ENCODE assay signal across 15 mouse cellular contexts in the genomic region with DNA sequence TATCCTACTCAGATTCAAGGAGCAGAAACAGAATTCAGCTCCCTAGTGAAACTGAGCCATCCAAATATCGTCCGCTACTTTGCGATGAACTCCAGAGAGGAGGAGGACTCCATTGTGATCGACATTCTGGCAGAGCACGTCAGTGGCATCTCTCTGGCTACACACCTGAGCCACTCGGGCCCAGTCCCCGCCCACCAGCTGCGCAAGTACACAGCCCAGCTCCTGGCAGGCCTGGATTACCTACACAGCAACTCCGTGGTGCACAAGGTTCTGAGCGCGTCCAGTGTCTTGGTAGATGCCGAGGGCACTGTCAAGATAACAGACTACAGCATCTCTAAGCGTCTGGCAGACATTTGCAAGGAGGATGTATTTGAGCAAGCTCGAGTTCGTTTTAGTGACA. TPM values are rescaled to one million over a fixed set of nuclear protein-coding genes. Genes with fewer than 3 reads are reported as not detected.
"Had no signal": no experiment of that assay in that cellular context is flagged by ENCODE, and none has a peak within 500 bp of the region (broad histone marks: within the 10 kb centered on the region; RNA-seq: fewer than 3 reads in every experiment).

No protein-coding gene starts in this region.

- H3K4me3 ChIP-seq: intestine, embryonic 15.5 days; kidney, embryonic 15.5 days; liver, embryonic 13.5 days; lung, embryonic 15.5 days had no signal

- H3K9ac ChIP-seq: intestine, embryonic 15.5 days; kidney, embryonic 15.5 days; liver, embryonic 13.5 days; lung, embryonic 15.5 days had no signal

- H3K27me3 ChIP-seq: intestine, embryonic 15.5 days; kidney, embryonic 15.5 days; liver, embryonic 13.5 days; lung, embryonic 15.5 days had no signal

- DNase-seq: kidney, adult 11 months; kidney, postnatal 4 days; liver, embryonic 13.5 days; midbrain, embryonic 14.5 days; right cerebral cortex, postnatal 14 days; right cerebral cortex, postnatal 4 days; thymus, adult 2 months; thymus, postnatal 14 days had no signal

- H3K27ac ChIP-seq: intestine, embryonic 15.5 days; kidney, embryonic 15.5 days; liver, embryonic 13.5 days; lung, embryonic 15.5 days; stomach, postnatal 0 days had no signal

- ATAC-seq: intestine, embryonic 15.5 days had no signal

- H3K4me1 ChIP-seq: intestine, embryonic 15.5 days; kidney, embryonic 15.5 days; liver, embryonic 13.5 days had no signal

RNA-seq across cellular contexts. Expression of gene Gpr176, which starts 48.7 kb away (rescaled TPM):
- total RNA-seq: liver, adult 2 months; megakaryocyte progenitor cell, adult 5-6 weeks; megakaryocyte-erythroid progenitor cell, adult 5-6 weeks had no signal
- polyA plus RNA-seq: liver, adult 2 months had no signal
